Comparison of ENCODE assay signal across 7 mouse cellular contexts in genomic region chr16:49699821-49700220, GRCm38 (mm10). TPM values are rescaled to one million over a fixed set of nuclear protein-coding genes. Genes with fewer than 3 reads are reported as not detected.
DNase-seq lines count a peak whose midpoint lies in the region; ATAC-seq and TF ChIP-seq lines count a peak whose summit lies in the region.

No protein-coding gene starts in this region.

- H3K4me3 ChIP-seq in neural tube, embryonic 11.5 days (ENCODE audit: low read depth, low read length), result peak overlapping the region; percentile 76
- peak overlapping the region; percentile 76 for H3K4me3 ChIP-seq in forebrain, embryonic 13.5 days
- H3K4me3 ChIP-seq in liver, embryonic 13.5 days (replicated peaks), result peak overlapping the region; percentile 79
- H3K4me3 ChIP-seq in stomach, postnatal 0 days (ENCODE audit: low read depth, low read length), result peak overlapping the region; percentile 81

- ATAC-seq in neural tube, embryonic 11.5 days (ENCODE audit: insufficient read depth, low FRiP score, low TSS enrichment), result no peak
- ATAC-seq in forebrain, embryonic 13.5 days, result no peak
- no peak for ATAC-seq in liver, embryonic 13.5 days (ENCODE audit: low read depth)
- no peak for ATAC-seq in stomach, postnatal 0 days (ENCODE audit: low FRiP score, low TSS enrichment)

- H3K9ac ChIP-seq in neural tube, embryonic 11.5 days (ENCODE audit: low read length), result peak overlapping the region; percentile 75
- H3K9ac ChIP-seq in forebrain, embryonic 13.5 days, result peak overlapping the region; percentile 79
- H3K9ac ChIP-seq in liver, embryonic 13.5 days, result peak overlapping the region; percentile 72; the same call in 1 of the 2 replicates
- H3K9ac ChIP-seq in stomach, postnatal 0 days (ENCODE audit: low read length), result peak overlapping the region; percentile 64; the same call in 1 of the 2 replicates

- no peaks in the 10 kb centered on the region for H3K36me3 ChIP-seq in neural tube, embryonic 11.5 days (ENCODE audit: control insufficient read depth, insufficient read depth, low read length)
- H3K36me3 ChIP-seq in forebrain, embryonic 13.5 days (ENCODE audit: poor library complexity, severe bottlenecking), result no peaks in the 10 kb centered on the region
- H3K36me3 ChIP-seq in liver, embryonic 13.5 days, result no peaks in the 10 kb centered on the region
- no peaks in the 10 kb centered on the region for H3K36me3 ChIP-seq in stomach, postnatal 0 days (ENCODE audit: control insufficient read depth, insufficient read depth, low read length)

- no peak for TF ChIP-seq EP300 in stomach, postnatal 0 days (optimal IDR thresholded peaks at IDR 0.05)

- 46% methylated on average over 5 of the region's 5 CpGs for WGBS in neural tube, embryonic 11.5 days
- WGBS in forebrain, embryonic 13.5 days, result 22% methylated on average over 5 of the region's 5 CpGs
- WGBS in liver, embryonic 13.5 days (ENCODE audit: insufficient replicate concordance), result 33% methylated on average over 5 of the region's 5 CpGs
- WGBS in stomach, postnatal 0 days, result 32% methylated on average over 5 of the region's 5 CpGs

- no peak overlapping the region for H3K27ac ChIP-seq in neural tube, embryonic 11.5 days (ENCODE audit: low read depth, low read length)
- no peak overlapping the region for H3K27ac ChIP-seq in forebrain, embryonic 13.5 days
- H3K27ac ChIP-seq in liver, embryonic 13.5 days, result no peak overlapping the region
- H3K27ac ChIP-seq in stomach, postnatal 0 days (replicated peaks), result no peak overlapping the region

- peak overlapping the region; percentile 77 for H3K4me2 ChIP-seq in neural tube, embryonic 11.5 days (ENCODE audit: low read depth)
- peak overlapping the region; percentile 64 for H3K4me2 ChIP-seq in forebrain, embryonic 13.5 days
- H3K4me2 ChIP-seq in liver, embryonic 13.5 days, result peak overlapping the region; percentile 96
- peak overlapping the region; percentile 83 for H3K4me2 ChIP-seq in stomach, postnatal 0 days (replicated peaks; ENCODE audit: low read depth)

- DNase-seq in neural tube, embryonic 11.5 days (ENCODE audit: low spot score), result no peak
- no peak for DNase-seq in neural tube, embryonic 10.5 days (ENCODE audit: extremely low spot score, low spot score)
- DNase-seq in liver, embryonic 13.5 days, result no peak
- no peak for DNase-seq in stomach, postnatal 0 days (ENCODE audit: low spot score)
- no peak for DNase-seq in embryo, embryonic 9.5 days (ENCODE audit: extremely low spot score)
- DNase-seq in kidney, adult 9 months, result no peak

- no peak for TF ChIP-seq CTCF in stomach, postnatal 0 days (IDR thresholded peaks at IDR 0.05; ENCODE audit: low read depth)

- no peaks in the 10 kb centered on the region for H3K9me3 ChIP-seq in neural tube, embryonic 11.5 days (ENCODE audit: control insufficient read depth, low read length)
- H3K9me3 ChIP-seq in forebrain, embryonic 13.5 days (replicated peaks), result no peaks in the 10 kb centered on the region
- no peaks in the 10 kb centered on the region for H3K9me3 ChIP-seq in liver, embryonic 13.5 days (replicated peaks)
- no peaks in the 10 kb centered on the region for H3K9me3 ChIP-seq in stomach, postnatal 0 days (ENCODE audit: control insufficient read depth, low read length)

- H3K4me1 ChIP-seq in neural tube, embryonic 11.5 days (ENCODE audit: control insufficient read depth, insufficient read depth, low read length), result peaks cover 3% of the 10 kb centered on the region; the same call in 1 of the 2 replicates
- peaks cover 23% of the 10 kb centered on the region for H3K4me1 ChIP-seq in forebrain, embryonic 13.5 days
- H3K4me1 ChIP-seq in liver, embryonic 13.5 days (replicated peaks), result peaks cover 18% of the 10 kb centered on the region
- H3K4me1 ChIP-seq in stomach, postnatal 0 days (replicated peaks; ENCODE audit: control insufficient read depth, insufficient read depth), result no peaks in the 10 kb centered on the region; the same call in 1 of the 2 replicates

- H3K27me3 ChIP-seq in neural tube, embryonic 11.5 days (ENCODE audit: control insufficient read depth, insufficient read depth, low read length), result no peaks in the 10 kb centered on the region
- H3K27me3 ChIP-seq in forebrain, embryonic 13.5 days, result no peaks in the 10 kb centered on the region
- no peaks in the 10 kb centered on the region for H3K27me3 ChIP-seq in liver, embryonic 13.5 days
- H3K27me3 ChIP-seq in stomach, postnatal 0 days (ENCODE audit: control insufficient read depth, insufficient read depth, low read length), result no peaks in the 10 kb centered on the region

RNA-seq across cellular contexts. Expression of gene Ift57, which starts 0.8 kb away (rescaled TPM):
- polyA plus RNA-seq in neural tube, embryonic 11.5 days (2014; fragmentation: Nextera tagmentation; extraction: Ambion mirVana), result 26.0 and 27.1 TPM in 2 replicates
- 38.9 and 39.6 TPM in 2 replicates for polyA plus RNA-seq in forebrain, embryonic 13.5 days (2015; fragmentation: Nextera tagmentation; extraction: Ambion mirVana)
- 4.3 and 5.3 TPM in 2 replicates for polyA plus RNA-seq in liver, embryonic 13.5 days (2015; fragmentation: Nextera tagmentation; extraction: Ambion mirVana)
- 11.9 and 13.8 TPM in 2 replicates for polyA plus RNA-seq in stomach, postnatal 0 days (2015; fragmentation: Nextera tagmentation; extraction: Ambion mirVana)
